22 mouse cellular contexts compared by ENCODE assay signal in the genomic region with DNA sequence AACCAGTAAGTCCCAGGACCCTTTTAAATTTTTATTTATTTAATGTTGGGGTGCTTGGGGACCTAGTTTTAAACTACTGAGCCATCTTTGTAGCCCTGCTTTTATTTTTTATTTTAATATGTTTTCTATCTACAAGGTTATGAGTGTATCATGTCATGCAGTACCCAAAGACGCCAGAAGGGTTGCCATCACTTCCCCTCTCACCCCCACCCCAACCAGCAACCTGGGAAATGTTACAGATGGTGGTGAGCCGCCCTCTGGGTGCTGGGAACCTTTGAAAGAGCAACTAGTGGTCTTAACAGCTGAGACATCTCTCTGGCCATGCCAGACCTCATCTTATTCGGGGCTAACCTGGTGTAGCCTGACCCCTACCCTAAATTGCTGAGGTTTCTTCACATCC. TPM values are rescaled to one million over a fixed set of nuclear protein-coding genes. Genes with fewer than 3 reads are reported as not detected.
DNase-seq lines count a peak whose midpoint lies in the region; ATAC-seq lines count a peak whose summit lies in the region.
"Had no signal": no experiment of that assay in that cellular context is flagged by ENCODE, and none has a peak within 500 bp of the region (broad histone marks: within the 10 kb centered on the region; RNA-seq: fewer than 3 reads in every experiment).

No protein-coding gene starts in this region.

- no peak for ATAC-seq in heart, embryonic 12.5 days (ENCODE audit: insufficient number of reproducible peaks, low FRiP score)
- ATAC-seq in kidney, embryonic 15.5 days (replicated peaks; ENCODE audit: low FRiP score), result no peak
- ATAC-seq: Patski had no signal

- H3K36me3 ChIP-seq in heart, embryonic 12.5 days, result no peaks in the 10 kb centered on the region
- H3K36me3 ChIP-seq in embryonic facial prominence, embryonic 10.5 days (replicated peaks), result 0 out of 2 replicates have a peak, but pooled peaks cover 2% of the 10 kb centered on the region
- 0 out of 2 replicates have a peak, but pooled peaks cover 3% of the 10 kb centered on the region for H3K36me3 ChIP-seq in kidney, embryonic 15.5 days

- H3K9ac ChIP-seq in heart, embryonic 12.5 days, result no peak overlapping the region
- H3K9ac ChIP-seq in kidney, embryonic 15.5 days, result no peak overlapping the region

- whole genome bisulfite sequencing in heart, embryonic 12.5 days, result 46% methylated on average over 3 of the region's 3 CpGs
- WGBS in embryonic facial prominence, embryonic 10.5 days, result 52% methylated on average over 3 of the region's 3 CpGs
- 64% methylated on average over 3 of the region's 3 CpGs for WGBS in kidney, embryonic 15.5 days

- H3K27me3 ChIP-seq in heart, embryonic 12.5 days (replicated peaks), result no peaks in the 10 kb centered on the region
- no peaks in the 10 kb centered on the region for H3K27me3 ChIP-seq in embryonic facial prominence, embryonic 10.5 days (replicated peaks; ENCODE audit: low read depth, poor library complexity, severe bottlenecking)
- H3K27me3 ChIP-seq in kidney, embryonic 15.5 days, result no peaks in the 10 kb centered on the region

- H3K27ac ChIP-seq in heart, embryonic 12.5 days (ENCODE audit: poor library complexity, severe bottlenecking), result no peak overlapping the region
- H3K27ac ChIP-seq in embryonic facial prominence, embryonic 10.5 days (replicated peaks), result no peak overlapping the region
- no peak overlapping the region for H3K27ac ChIP-seq in kidney, embryonic 15.5 days

- no peaks in the 10 kb centered on the region for H3K9me3 ChIP-seq in heart, embryonic 12.5 days (replicated peaks)
- no peaks in the 10 kb centered on the region for H3K9me3 ChIP-seq in embryonic facial prominence, embryonic 10.5 days
- no peaks in the 10 kb centered on the region for H3K9me3 ChIP-seq in kidney, embryonic 15.5 days (replicated peaks)

- H3K4me3 ChIP-seq in heart, embryonic 12.5 days, result no peak overlapping the region
- H3K4me3 ChIP-seq in embryonic facial prominence, embryonic 10.5 days, result no peak overlapping the region
- H3K4me3 ChIP-seq in kidney, embryonic 15.5 days (replicated peaks), result no peak overlapping the region
- H3K4me3 ChIP-seq: erythroblast, embryonic 14.5 days had no signal

- no peak overlapping the region for H3K4me2 ChIP-seq in heart, embryonic 12.5 days
- H3K4me2 ChIP-seq in kidney, embryonic 15.5 days, result no peak overlapping the region

- H3K4me1 ChIP-seq in heart, embryonic 12.5 days (replicated peaks), result peaks cover 13% of the 10 kb centered on the region; the same call in 1 of the 2 replicates
- H3K4me1 ChIP-seq in embryonic facial prominence, embryonic 10.5 days, result peaks cover 25% of the 10 kb centered on the region
- peaks cover 29% of the 10 kb centered on the region for H3K4me1 ChIP-seq in kidney, embryonic 15.5 days

- peak; percentile 86 for DNase-seq in heart, adult 11 months
- DNase-seq in retina, postnatal 1 day, result peak; percentile 26
- no peak for DNase-seq in retina, embryonic 14.5 days (ENCODE audit: low spot score)
- DNase-seq in embryonic facial prominence, embryonic 10.5 days (ENCODE audit: low spot score), result peak; percentile 9
- peak; percentile 59 for DNase-seq in thymus, postnatal 4 days
- DNase-seq in adrenal gland, postnatal 4 days (ENCODE audit: low spot score in 2 of 2), result no peak
- DNase-seq: adrenal gland, postnatal 25 days; cerebellum, adult 18-20 months; gastrocnemius, postnatal 36 days; kidney, postnatal 4 days; right cerebral cortex, adult 18-20 months had no signal

RNA-seq across cellular contexts. Expression of gene Cmtm3, which starts 1.3 kb away (rescaled TPM):
- polyA plus RNA-seq in heart, embryonic 12.5 days (2016; fragmentation: Nextera tagmentation; extraction: Ambion mirVana), result 107 and 112 TPM in 2 replicates
- polyA plus RNA-seq in embryonic facial prominence, embryonic 10.5 days (2016; fragmentation: Nextera tagmentation; extraction: Ambion mirVana), result 93.4 and 105 TPM in 2 replicates
- 152 and 174 TPM in 2 replicates for polyA plus RNA-seq in kidney, embryonic 15.5 days (2015; fragmentation: Nextera tagmentation; extraction: Ambion mirVana)
- total RNA-seq in adrenal gland, postnatal 4 days (2021), result 100 to 1,000 TPM; 104 to 105 TPM

RNA-seq across cellular contexts. Expression of gene Cmtm2b, which starts 15.9 kb away (rescaled TPM):
- not detected in 2 replicates for polyA plus RNA-seq in heart, embryonic 12.5 days (2016; fragmentation: Nextera tagmentation; extraction: Ambion mirVana)
- polyA plus RNA-seq in embryonic facial prominence, embryonic 10.5 days (2016; fragmentation: Nextera tagmentation; extraction: Ambion mirVana), result not detected in 2 replicates
- not detected in 2 replicates for polyA plus RNA-seq in kidney, embryonic 15.5 days (2015; fragmentation: Nextera tagmentation; extraction: Ambion mirVana)
- total RNA-seq in adrenal gland, postnatal 4 days (2021), result not detected
- total RNA-seq: adrenal gland, postnatal 25 days; gastrocnemius, postnatal 36 days; heart, postnatal 10 days; left cerebral cortex, adult 8-10 months; midbrain, postnatal 0 days had no signal
- polyA plus RNA-seq: C2C12; erythroblast, embryonic 14.5 days; intestine, embryonic 14.5 days; liver, embryonic 16.5 days; midbrain, postnatal 0 days; neural tube, embryonic 14.5 days; Patski had no signal

RNA-seq across cellular contexts. Expression of gene Gm11020, which starts 16.5 kb away (rescaled TPM):
- not detected in 2 replicates for polyA plus RNA-seq in heart, embryonic 12.5 days (2016; fragmentation: Nextera tagmentation; extraction: Ambion mirVana)
- not detected in 2 replicates for polyA plus RNA-seq in embryonic facial prominence, embryonic 10.5 days (2016; fragmentation: Nextera tagmentation; extraction: Ambion mirVana)
- polyA plus RNA-seq in kidney, embryonic 15.5 days (2015; fragmentation: Nextera tagmentation; extraction: Ambion mirVana), result not detected in 2 replicates
- total RNA-seq in adrenal gland, postnatal 4 days (2021), result not detected
- total RNA-seq: adrenal gland, postnatal 25 days; gastrocnemius, postnatal 36 days; heart, postnatal 10 days; left cerebral cortex, adult 8-10 months; midbrain, postnatal 0 days had no signal
- polyA plus RNA-seq: C2C12; erythroblast, embryonic 14.5 days; intestine, embryonic 14.5 days; liver, embryonic 16.5 days; midbrain, postnatal 0 days; neural tube, embryonic 14.5 days; Patski had no signal

RNA-seq across cellular contexts. Expression of gene Cmtm1, which starts 27.9 kb away (rescaled TPM):
- polyA plus RNA-seq in heart, embryonic 12.5 days (2016; fragmentation: Nextera tagmentation; extraction: Ambion mirVana), result not detected in 2 replicates
- not detected in 2 replicates for polyA plus RNA-seq in embryonic facial prominence, embryonic 10.5 days (2016; fragmentation: Nextera tagmentation; extraction: Ambion mirVana)
- not detected in 2 replicates for polyA plus RNA-seq in kidney, embryonic 15.5 days (2015; fragmentation: Nextera tagmentation; extraction: Ambion mirVana)
- total RNA-seq in adrenal gland, postnatal 4 days (2021), result not detected
- total RNA-seq: gastrocnemius, postnatal 36 days; heart, postnatal 10 days; left cerebral cortex, adult 8-10 months; midbrain, postnatal 0 days had no signal
- polyA plus RNA-seq: C2C12; erythroblast, embryonic 14.5 days; intestine, embryonic 14.5 days; liver, embryonic 16.5 days; midbrain, postnatal 0 days; neural tube, embryonic 14.5 days had no signal

RNA-seq across cellular contexts. Expression of gene Gm45711, which starts 28.0 kb away (rescaled TPM):
- polyA plus RNA-seq in heart, embryonic 12.5 days (2016; fragmentation: Nextera tagmentation; extraction: Ambion mirVana), result not detected in 2 replicates
- not detected in 2 replicates for polyA plus RNA-seq in embryonic facial prominence, embryonic 10.5 days (2016; fragmentation: Nextera tagmentation; extraction: Ambion mirVana)
- not detected in 2 replicates for polyA plus RNA-seq in kidney, embryonic 15.5 days (2015; fragmentation: Nextera tagmentation; extraction: Ambion mirVana)
- not detected for total RNA-seq in adrenal gland, postnatal 4 days (2021)
- total RNA-seq: adrenal gland, postnatal 25 days; gastrocnemius, postnatal 36 days; heart, postnatal 10 days; left cerebral cortex, adult 8-10 months; midbrain, postnatal 0 days had no signal
- polyA plus RNA-seq: C2C12; erythroblast, embryonic 14.5 days; intestine, embryonic 14.5 days; liver, embryonic 16.5 days; midbrain, postnatal 0 days; neural tube, embryonic 14.5 days; Patski had no signal

Comparison
In these comparisons a context has a peak if more than half of its experiments do, and no peak if none do; other contexts are left out.
1. DNase-seq: peak in heart, adult 11 months (single experiment), retina, postnatal 1 day (single experiment), embryonic facial prominence, embryonic 10.5 days (single experiment) and thymus, postnatal 4 days (single experiment); none in retina, embryonic 14.5 days (single experiment) and adrenal gland, postnatal 4 days (0 of 2).